ENCODE assay signal across 8 mouse cellular contexts in the genomic region with DNA sequence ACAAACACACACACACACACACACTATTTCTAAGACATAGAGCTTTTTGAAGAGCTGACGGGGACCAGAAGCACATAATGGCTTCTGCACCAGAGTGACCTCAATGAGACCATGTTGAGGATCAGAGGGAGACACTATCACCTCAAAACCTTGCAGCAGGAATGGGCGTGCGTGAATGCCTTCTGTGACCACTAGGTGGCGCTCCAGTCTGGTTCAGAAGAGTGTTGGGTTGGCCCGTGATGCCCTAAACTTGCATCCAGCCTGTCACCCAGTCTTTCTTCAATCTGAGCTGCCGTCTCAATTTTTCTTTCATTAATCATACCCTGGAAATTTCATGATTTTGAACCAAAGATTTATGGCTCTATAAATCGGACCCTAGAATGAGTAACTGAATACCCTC.
DNase-seq lines count a peak whose midpoint lies in the region; ATAC-seq lines count a peak whose summit lies in the region.

No protein-coding gene starts in this region.

- H3K27me3 ChIP-seq in kidney, embryonic 16.5 days (ENCODE audit: insufficient read depth, low read length): no peaks in the 10 kb centered on the region
- H3K27me3 ChIP-seq in liver, embryonic 11.5 days (replicated peaks; ENCODE audit: control insufficient read depth, insufficient read depth, low read length): no peaks in the 10 kb centered on the region
- H3K27me3 ChIP-seq in neural tube, embryonic 15.5 days (replicated peaks): no peaks in the 10 kb centered on the region

- H3K4me1 ChIP-seq in kidney, embryonic 16.5 days (ENCODE audit: insufficient read depth, low read length): peaks cover 18% of the 10 kb centered on the region
- no peaks in the 10 kb centered on the region for H3K4me1 ChIP-seq in liver, embryonic 11.5 days (replicated peaks; ENCODE audit: control insufficient read depth, insufficient read depth, low read length)
- H3K4me1 ChIP-seq in neural tube, embryonic 15.5 days: peaks cover 30% of the 10 kb centered on the region

- H3K9me3 ChIP-seq in kidney, embryonic 16.5 days (ENCODE audit: low read length): no peaks in the 10 kb centered on the region
- no peaks in the 10 kb centered on the region for H3K9me3 ChIP-seq in liver, embryonic 11.5 days (ENCODE audit: control insufficient read depth, low read length)
- H3K9me3 ChIP-seq in neural tube, embryonic 15.5 days (replicated peaks): no peaks in the 10 kb centered on the region

- peak; percentile 94 for DNase-seq in 3T3-L1 (ENCODE audit: low read depth, low spot score)
- DNase-seq in adrenal gland, adult 18-20 months (ENCODE audit: low spot score in 2 of 2): peak; percentile 83 to 87
- DNase-seq in embryo, embryonic 11 days: peak; percentile 84
- DNase-seq in gastrocnemius, postnatal 25 days: peak; percentile 60
- DNase-seq in liver, embryonic 11.5 days (ENCODE audit: low spot score): peak; percentile 67
- peak; percentile 62 for DNase-seq in testis, postnatal 14 days (ENCODE audit: low spot score)

- WGBS in kidney, embryonic 16.5 days: 9% methylated on average over 7 of the region's 7 CpGs
- WGBS in liver, embryonic 11.5 days: 12% methylated on average over 7 of the region's 7 CpGs
- whole genome bisulfite sequencing in neural tube, embryonic 15.5 days: 11% methylated on average over 7 of the region's 7 CpGs

- no peak overlapping the region for H3K9ac ChIP-seq in kidney, embryonic 16.5 days (replicated peaks; ENCODE audit: low read length)
- no peak overlapping the region for H3K9ac ChIP-seq in liver, embryonic 11.5 days (ENCODE audit: low read depth, low read length)
- H3K9ac ChIP-seq in neural tube, embryonic 15.5 days (replicated peaks): no peak overlapping the region

- ATAC-seq in kidney, embryonic 16.5 days (ENCODE audit: low FRiP score, low TSS enrichment): peak; percentile 28; the same call in 1 of the 2 replicates
- ATAC-seq in liver, embryonic 11.5 days (replicated peaks; ENCODE audit: low FRiP score): no peak
- peak; percentile 55 for ATAC-seq in neural tube, embryonic 15.5 days (ENCODE audit: low FRiP score)

- H3K27ac ChIP-seq in kidney, embryonic 16.5 days (ENCODE audit: low read length): no peak overlapping the region
- H3K27ac ChIP-seq in liver, embryonic 11.5 days (ENCODE audit: low read depth, low read length): no peak overlapping the region
- no peak overlapping the region for H3K27ac ChIP-seq in neural tube, embryonic 15.5 days (replicated peaks)

- peaks cover 9% of the 10 kb centered on the region for H3K36me3 ChIP-seq in kidney, embryonic 16.5 days (ENCODE audit: insufficient read depth, low read length)
- no peaks in the 10 kb centered on the region for H3K36me3 ChIP-seq in liver, embryonic 11.5 days (ENCODE audit: control insufficient read depth, insufficient read depth, low read length)
- no peaks in the 10 kb centered on the region for H3K36me3 ChIP-seq in neural tube, embryonic 15.5 days

- no peak overlapping the region for H3K4me3 ChIP-seq in kidney, embryonic 16.5 days (ENCODE audit: low read length)
- H3K4me3 ChIP-seq in liver, embryonic 11.5 days (ENCODE audit: low read depth, low read length): no peak overlapping the region
- no peak overlapping the region for H3K4me3 ChIP-seq in neural tube, embryonic 15.5 days (replicated peaks)

- no peak overlapping the region for H3K4me2 ChIP-seq in kidney, embryonic 16.5 days (replicated peaks; ENCODE audit: low read depth, low read length)
- H3K4me2 ChIP-seq in liver, embryonic 11.5 days: no peak overlapping the region
- no peak overlapping the region for H3K4me2 ChIP-seq in neural tube, embryonic 15.5 days
